Mouse (Mus musculus) c-Kit-negative CD71-positive TER-119-positive erythroid progenitor cells, embryonic 14.5 days (primary cell): ENCODE measurements around the gene Rasal1.

ENCODE experiments used
- DNase-seq: peaks from one replicate; pipeline ENCODE4 v3.0.0-alpha.2; 2013; ENCODE audit warnings: low read depth, low spot score

Rasal1 gene

DNA sequence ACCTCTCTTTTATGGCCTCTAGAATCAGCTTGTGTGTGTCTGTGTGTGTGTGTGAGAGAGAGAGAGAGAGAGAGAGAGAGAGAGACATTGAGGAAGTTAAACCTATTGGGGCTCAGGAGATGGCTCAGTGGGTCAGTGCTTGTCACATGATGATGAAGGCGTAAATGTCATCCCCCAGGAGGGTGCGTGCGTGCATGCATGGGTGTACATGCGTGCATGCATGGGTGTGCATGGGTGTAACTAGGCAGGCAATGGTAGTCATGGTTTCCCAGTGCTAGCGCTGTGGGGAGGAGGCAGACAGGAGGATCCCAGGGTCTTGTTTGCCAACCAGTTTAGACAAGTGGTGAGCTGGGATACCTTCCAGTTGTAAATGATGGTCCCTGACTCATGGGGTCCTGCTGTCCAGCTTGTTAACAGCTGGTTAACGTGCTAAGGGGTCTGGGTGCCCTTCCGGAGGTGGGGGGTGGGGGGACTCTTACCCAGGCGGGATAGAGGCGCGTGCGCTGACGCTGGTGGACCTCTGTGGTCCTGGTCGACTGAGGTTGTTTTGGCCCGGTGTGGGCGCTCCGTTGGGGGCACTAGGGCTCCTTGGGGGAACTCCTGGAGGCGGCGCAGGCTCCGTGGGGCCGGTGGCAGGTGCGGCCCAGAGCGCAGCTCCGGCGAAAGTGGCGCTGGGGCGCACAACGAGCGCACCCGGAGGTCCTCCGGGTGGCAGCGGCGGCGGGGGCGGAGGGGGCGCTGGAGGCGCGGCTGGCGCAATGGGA lies 45.5 kb downstream of the Rasal1 start:
- no peak for DNase-seq

DNA sequence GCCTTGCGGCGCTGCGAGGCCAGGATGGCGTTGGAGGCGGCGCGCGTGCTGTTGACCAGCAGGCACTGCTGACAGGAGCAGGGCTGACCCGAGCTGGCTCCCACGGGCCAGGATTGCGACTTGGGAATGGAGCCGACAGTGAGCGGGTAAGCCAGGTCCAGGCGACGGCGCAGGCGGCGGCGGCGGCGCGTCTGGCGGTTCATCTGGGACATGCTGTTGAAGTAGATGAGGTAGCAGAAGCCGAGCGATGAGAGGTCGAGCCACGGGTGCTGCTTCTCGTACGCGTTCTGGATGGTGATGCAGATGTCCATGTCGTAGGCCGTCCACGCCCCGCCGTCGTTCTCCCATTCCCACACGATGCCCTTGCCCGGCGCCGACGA lies 46.1 kb downstream of the Rasal1 start:
- no peak for DNase-seq

DNA sequence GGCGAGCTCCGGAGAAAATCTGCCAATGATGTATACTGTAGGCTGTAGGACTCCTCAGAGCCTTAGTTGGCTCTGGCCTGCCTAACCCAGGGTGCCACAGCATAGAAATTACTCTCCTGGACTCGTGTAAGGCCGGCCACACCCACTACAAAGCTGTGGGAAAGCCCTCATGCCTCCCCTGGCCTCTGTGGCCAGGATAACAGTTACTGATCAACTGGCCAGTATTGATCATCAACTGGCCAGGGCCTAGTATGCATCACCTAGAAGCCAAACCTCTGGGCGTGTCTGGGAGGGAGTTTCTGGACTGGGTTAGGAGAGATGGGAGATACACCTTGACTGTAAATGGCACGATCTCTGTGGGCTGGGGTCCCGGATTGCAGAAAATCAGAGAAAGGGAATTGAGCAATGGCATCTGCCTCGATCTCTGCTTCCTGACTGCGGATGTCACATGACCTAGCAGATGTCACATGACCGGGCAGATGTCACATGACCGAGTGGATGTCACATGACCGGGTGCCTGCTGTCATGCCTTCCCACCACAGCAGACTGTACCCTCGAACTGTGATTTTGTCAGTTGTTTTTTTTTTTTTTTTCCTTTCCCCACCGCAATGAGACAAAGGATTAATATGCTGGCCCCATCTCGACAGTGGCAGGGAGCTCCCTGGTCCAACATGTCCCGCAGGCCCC lies 47.6 kb downstream of the Rasal1 start:
- no peak for DNase-seq

DNA sequence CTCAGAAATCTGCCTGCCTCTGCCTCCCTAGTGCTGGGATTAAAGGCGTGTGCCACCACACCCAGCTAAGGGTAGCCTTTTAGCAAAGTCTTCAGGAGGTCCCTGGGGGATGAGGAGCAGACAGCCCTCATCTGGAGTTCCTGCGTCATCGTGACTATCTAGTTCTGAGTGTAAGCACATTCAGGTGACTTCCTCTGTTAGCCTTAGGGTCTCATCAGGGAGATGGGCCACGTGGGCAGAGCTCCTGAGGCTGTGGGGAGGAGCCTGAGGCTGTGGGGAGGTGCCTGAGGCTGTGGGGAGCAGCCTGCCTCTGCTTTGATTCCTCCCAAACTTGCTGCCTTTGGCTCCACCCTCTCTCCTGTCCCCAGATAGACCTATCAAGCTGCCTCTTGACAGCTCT lies 48.3 kb downstream of the Rasal1 start:
- DNase-seq: no peak

DNA sequence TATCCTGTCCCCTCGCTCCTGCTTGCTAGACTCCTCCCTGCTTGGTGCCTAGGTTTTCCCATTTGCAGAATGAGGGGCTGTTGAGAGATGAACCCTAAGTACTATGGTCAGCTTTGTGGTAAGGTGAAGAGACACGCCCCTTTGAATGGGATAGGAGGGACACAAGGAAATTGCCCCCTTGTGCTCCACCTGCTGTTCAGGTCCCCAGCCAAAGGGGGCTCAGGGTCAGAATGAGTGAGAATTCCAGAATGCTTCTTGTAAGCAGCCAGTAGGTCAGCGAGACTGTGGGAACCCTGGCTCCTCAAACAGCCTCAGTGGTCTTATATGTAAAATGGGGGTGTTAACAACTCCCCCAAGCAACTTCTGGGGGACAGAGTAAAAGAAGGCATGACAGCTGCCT lies 49.6 kb downstream of the Rasal1 start:
- no peak for DNase-seq

DNA sequence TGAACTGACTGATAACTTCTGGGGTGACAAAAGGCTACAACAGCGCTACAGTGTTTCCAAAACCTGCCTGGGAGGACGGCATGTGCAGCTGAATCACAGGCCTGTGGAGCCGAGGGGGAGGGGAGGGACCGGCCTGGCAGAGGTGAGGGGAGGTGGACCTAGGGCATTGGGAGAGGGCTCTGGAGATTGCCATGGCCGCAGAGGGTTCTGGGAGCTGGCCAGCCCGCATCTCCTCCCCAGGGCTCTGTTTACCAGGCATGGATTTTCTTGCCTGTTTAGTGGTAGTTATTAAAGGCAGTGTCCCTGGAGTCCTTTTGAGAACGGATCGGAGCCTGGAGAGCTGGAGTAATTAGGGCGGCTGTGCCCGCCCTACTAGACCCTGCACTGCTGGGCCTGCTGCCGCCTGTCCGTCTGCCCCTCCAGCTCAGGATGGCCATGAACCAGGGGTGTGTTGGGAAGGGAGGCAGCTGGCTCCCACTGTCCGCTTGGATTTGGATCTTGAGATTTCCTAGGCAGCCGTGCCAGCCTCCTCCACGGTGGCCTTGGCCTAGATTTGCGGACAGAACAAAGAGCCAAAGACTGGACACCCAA lies 50.3 kb downstream of the Rasal1 start:
- DNase-seq: no peak

DNA sequence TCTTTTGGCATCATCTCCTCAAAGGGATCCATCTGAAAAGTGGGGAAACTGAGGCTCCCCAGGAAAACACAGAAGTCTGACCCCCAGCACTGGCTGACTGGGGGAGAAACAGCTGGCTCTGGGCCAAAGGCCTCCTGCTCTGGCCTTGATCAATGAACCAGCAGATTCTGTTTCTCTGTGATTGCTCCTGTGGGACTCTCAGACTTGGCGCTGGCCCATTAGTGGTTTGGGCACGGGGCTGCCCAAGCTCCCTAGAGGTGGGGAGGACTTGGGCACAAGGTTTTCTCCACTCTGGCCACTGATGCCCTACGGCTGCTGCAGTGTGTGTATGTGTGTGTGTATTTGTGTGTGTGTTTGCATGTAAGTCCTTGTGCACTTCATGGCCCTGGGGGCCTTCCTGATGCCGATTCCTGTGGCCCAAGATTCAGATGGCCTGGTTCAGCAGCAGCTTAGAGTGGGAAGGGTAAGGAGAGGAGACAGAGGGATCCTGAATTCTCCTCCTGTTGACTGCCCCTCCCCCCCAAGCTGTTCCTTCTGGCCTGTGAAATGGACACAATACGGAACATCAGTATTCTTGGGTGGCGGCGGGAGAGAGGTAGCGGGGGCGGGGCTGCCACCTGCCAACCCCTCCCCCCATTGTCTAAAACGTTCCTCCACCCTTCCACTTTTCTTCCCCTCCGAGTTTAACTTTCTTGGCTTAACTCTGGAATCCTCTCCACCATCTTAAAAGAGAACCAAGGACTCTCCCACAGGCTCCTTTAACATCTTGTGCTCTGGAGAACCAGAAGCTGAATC lies 52.6 kb downstream of the Rasal1 start:
- no peak for DNase-seq

DNA sequence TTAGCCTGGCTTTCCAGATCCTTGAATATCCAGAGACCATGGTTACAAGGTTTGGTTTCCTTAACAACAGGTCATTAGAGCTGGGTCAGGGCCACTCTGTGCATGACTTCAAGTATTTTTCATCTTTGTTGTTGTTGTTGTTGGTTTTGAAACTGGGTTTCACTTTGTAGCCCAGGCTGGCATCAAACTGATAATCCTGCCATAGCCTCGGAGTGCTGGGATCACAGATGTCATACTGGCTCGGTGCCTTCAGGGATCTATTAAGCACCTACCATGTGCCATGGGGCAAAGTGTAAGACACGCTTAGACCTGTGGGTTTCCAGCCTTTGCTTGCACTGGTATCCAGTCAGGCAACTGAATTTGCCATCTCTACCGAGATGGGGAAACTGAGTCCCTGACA lies 53.8 kb downstream of the Rasal1 start:
- DNase-seq: no peak

DNA sequence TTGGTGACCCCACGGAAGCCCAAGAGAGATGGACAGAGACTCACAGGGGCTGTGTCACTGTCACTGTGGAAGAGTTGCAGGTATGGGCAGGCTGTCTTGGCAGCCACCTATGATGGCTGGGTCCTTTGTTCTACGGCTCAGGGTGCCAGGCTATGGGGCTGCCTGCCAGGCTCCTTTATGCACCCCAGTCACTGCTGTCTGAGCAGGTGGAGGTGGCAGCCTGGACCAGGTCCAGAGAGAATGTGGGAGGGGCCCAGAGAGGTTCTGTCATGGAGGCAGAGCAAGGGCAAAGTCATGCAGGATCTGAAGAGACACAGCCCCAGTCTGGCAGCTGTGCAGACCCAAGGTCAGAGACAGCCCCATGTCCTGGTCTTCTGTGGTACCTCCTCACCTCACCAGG lies 54.4 kb downstream of the Rasal1 start:
- no peak for DNase-seq

DNA sequence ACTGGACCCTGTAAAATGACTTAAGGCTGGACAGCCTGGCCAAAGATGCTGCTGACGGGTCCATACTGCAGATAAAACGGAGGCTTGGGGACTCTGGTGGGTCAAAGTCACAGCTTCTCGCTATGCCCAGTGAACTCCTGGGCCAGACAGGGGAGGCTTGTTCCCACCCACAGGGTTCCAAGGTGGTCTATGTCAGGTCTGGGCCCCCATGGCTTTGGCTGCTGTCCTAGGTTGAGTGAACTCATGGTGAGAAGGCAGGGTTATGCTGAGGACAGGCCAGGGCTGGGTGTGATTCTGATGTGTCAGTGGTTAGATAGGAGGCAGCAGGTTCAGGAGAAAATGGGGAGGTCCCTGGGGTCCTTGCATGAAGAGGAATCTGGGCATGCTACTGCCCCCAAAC lies 55.0 kb downstream of the Rasal1 start:
- DNase-seq: no peak

DNA sequence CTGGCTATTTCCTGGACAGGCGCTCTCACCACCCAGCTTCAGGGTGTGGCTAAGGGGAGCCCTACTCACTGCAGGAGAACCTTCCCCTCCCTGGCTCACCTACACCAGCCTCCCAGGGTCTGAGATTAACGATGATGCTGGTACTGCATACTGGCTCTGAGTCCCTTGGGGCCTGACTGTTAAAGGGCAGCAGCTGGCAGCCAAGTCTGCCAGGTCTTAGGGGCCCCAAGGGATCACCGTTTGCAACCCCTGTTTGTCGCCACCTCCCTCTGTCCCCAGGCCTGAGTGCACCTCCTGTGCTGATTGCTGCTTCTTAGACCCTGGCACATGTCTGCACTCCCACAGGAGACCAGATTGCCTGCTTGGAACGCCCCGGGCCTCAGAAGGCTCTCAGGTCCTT lies 55.8 kb downstream of the Rasal1 start:
- no peak for DNase-seq

DNA sequence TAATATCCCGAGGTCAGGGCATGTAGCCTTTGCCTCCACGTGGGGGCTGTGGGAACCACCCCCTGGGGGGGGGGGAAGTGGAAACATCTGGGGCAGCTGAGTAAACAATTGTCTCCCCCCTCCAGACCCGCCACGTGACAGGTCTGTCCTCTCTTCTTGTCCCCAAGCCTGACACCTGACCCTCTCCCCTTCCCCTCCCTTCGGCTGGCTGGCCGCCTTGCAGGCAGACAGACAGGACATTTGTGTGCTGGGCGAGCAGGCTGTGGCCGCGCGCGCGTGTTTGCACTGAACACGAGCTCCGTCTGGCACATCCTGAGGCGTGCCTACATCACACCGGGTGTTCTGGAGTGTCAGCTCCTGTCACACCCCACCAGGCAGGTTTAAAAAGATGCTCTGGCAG lies 57.9 kb downstream of the Rasal1 start:
- DNase-seq: no peak

DNA sequence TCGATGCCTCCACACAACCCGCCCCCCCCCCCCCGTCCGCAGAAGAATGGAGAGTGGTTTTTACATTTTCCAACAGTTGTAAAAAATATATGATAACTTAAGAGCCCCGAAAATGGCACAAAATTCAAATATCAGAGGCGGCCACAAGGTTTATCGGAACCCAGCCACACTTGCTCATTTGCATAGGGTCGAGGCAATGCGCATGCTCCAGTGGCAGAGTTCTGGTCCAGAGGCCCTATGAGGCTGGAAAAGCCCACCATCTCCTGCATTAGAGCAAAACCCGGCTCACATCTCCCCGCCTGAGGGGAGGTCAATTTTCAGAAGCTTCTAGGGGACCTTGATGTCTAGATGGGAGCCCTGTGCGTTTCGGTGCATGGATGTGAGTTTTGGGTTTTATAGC lies 58.4 kb downstream of the Rasal1 start:
- DNase-seq: no peak

DNA sequence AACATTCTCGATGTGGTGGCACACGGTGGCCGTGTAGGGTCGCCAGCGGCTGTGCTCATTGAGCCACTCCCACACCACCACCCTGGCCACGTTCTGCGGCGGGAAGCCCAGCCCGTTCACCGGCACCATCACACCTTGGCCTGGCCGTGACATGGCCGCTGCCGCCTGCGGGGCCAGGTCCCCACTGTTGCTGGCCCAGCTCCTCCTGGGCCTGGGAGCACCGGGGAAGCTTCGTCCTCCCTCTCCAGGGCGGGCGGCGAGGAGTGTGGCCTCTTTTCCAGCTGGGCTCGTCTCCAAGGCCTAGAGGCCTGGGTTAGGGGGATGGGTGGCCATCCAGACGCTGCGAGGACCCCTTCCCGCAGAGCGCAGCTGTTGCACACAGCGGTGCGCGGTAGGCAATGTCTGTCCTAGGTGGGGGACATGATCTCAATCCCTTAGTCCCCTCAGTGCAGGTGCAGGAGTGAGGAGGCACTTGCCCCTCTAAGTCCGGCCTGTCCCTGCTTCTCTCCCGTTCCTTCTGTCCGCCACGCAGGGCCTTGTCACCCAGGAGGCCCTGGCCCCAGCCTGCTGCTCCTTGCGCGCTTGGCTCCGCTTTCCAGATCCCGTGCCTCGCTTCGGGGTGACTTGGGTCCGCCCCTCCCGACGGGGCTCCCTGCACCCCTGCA lies 61.7 kb downstream of the Rasal1 start:
- DNase-seq: no peak

DNA sequence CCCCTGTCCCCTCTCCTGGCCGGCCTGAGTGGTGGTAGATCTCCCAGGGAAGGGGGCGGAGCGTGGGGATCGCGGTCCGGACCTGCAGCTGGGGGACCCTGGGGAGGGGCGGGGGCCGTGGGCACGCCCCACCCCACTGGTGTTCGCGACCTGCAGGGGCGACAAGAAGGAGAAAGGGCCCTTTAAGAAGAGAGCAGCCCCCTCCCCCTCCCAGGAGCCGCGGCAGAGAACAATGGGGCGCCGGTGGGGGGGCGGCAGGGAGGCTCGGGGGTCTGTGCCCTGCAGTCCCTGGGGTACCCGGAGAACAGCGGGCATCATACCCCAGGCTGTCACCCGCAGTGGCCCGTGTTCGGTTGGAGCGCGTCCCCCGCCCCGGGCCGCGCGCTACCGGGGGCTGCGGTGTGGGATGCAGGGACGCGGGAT lies 62.2 kb downstream of the Rasal1 start:
- no peak for DNase-seq

DNA sequence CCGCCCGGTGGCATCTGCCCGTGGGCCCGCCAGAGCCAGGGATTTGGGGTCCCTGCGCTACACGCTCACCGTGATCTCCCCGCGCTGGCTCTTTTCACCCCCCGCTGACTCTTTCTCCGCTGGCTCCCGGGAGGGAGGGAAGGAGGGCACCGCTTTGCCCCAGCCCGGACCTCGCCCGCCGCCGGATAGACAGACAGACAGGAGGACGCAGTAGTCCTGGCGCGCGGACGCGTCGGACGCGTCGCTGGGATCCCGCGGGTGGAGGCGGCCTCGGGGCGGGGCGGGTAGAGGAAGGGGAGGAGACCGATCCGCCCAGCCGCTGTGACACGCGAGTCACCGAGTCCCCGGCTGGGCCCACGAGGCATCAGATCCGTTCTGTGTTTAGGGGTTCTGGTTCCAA lies 62.8 kb downstream of the Rasal1 start:
- no peak for DNase-seq

DNA sequence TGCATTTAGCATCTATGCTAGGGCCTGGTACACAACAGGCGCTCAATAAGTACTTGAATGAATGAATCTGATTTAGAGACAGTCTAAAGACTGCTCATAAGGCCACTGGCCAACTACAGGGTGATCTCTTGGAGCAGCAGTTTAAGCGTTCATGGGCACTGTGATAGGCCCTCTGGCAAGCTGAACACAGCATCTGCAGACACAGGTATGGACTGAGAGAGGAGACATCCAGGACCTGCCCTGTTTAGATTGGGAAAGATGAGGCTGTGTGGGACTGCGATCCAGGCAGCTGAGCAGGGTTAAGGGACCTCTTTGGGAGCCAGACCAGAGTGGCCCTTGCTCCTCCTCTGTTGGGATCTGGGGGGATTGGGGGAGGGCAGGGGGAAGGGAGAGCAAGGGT lies 63.2 kb downstream of the Rasal1 start, which contains the start of gene Dtx1:
Gene Dtx1 (minus strand): TSS at position 101 of the 400 bp plus-strand sequence.
- no peak for DNase-seq

DNA sequence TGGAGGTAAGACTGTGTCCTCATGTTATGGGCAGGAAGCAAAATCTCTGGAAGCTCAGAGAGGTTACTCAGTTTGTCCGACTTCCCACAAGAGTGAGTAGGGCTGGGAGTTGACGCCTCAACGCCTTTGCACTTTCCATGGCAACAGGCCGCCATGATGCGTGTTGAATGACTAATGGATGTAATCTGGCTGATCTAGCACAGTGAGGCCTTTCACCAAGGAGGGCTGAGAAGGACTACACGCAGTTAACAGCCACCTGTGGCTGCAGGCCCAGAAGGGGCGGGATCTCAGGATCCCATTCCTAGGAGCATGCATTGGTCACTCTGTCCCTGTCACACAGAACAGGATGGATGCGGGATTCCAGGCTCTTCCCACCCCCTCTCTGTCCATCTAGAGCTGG lies 64.1 kb downstream of the Rasal1 start:
- DNase-seq: no peak

DNA sequence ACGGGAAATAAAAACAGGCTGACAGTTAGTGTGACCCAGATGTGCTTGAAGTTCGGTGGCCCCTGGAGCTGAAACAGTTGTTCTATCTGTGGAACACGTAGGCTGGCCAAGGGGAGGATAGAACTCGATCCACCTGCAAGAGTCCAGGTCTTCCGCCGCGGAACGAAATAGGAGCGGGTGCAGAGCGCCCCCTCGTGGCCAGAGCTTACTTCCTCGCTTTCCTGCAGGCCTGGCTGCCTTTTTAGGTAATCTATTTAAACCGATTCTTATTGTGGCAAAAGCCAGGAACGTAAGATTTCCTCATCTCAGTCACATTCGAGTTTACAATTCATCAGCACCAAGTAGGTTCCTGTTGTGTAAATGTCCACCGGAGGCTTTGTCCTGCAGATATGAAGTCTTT lies 65.7 kb downstream of the Rasal1 start:
- DNase-seq: peak; percentile 17

DNA sequence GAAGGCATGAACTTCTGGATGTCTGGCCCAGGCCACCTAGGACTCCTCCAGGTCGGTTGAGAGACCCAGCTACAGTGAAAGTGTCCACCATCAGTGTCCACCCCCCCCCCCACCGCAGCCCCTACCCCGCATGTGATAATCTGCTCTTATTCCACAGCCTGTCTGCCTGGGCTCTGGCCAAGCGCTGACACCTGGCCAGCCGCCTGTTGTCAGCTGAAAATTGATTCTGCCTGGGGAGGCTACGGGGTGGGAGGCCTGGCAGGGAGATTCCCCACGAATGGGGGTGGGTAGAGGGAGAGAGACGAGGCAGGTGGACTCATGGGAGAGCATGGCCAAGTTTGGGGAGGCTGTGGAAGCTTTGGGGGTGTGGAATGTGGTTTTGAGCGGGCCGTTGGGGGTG lies 68.5 kb downstream of the Rasal1 start:
- DNase-seq: no peak

DNA sequence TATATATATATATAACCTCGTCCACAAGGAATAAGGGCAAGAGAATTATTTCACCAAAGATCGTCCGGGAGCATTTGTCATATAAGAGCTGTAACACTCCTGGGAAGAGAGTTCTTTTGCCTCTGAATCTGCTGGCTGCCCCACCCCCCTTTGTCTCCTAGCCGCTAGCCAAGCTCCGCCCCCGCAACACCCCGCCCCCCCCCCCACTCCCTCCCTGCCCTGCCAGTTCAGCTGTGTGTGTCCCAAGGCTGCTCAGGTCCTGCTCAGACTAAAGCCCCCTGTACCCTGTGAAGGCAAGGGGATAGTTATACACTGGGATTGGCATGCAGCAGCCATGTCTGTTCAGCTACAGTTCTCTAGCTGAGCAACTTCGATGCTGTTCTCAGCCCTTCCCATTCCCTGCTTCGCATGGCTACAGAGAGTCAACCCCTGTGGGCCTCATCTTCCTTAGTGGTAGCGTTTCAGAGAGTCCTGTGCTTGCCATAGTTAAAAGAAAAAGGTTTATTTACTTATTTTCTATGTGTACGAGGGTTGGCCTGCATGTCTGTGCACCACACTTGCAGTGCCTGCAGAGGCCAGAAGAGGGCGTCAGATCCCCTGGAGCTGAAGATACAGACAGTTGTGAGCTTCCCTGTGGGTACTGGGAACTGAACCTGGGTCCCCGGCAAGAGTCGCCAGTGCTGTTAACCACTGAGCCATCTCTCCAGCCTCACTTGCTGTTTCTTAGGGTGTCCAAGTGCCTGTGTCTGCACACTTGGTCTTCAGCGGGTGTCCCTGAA lies 70.2 kb downstream of the Rasal1 start:
- no peak for DNase-seq
